Mouse (Mus musculus) liver, embryonic 14.5 days (tissue): ENCODE measurements around the gene Rab8b. TPM values are rescaled to one million over a fixed set of nuclear protein-coding genes. Genes with fewer than 3 reads are reported as not detected.
A peak's percentile ranks its signal among the peaks of the same experiment; 100 is the strongest.

Source experiments
- ATAC-seq: fragments of 200-750 bp; cut with Nextera tagmentation; 2 replicates; pipeline ENCODE4 v1.8.0; 2017; ENCODE audit warnings: moderate number of reproducible peaks, mild to moderate bottlenecking, moderate library complexity; ENCODE audit not compliant: insufficient read depth
- DNase-seq, 3 experiments: peaks; one replicate each; pipeline ENCODE4 v3.0.0-alpha.2; 2012 to 2013; ENCODE audit warnings: low read depth in 3 of 3, low spot score in 3 of 3
- H3K27ac ChIP-seq: fragments of 300-500 bp; sonication (generic); 2 replicates; pipeline ENCODE4 v1.5.1; 2014; ENCODE audit warnings: moderate library complexity, mild to moderate bottlenecking, control low read depth, inconsistent platforms
- H3K27me3 ChIP-seq: fragments of 300-500 bp; sonication (generic); 2 replicates; pipeline ENCODE4 v1.6.1; 2014; ENCODE audit warnings: mild to moderate bottlenecking, low read length, moderate library complexity; ENCODE audit not compliant: control insufficient read depth, insufficient read depth
- H3K36me3 ChIP-seq: fragments of 300-500 bp; sonication (generic); replicated peaks from 2 replicates; pipeline ENCODE4 v1.6.1; 2014; ENCODE audit warnings: low read depth; ENCODE audit not compliant: control insufficient read depth, insufficient read depth
- H3K4me1 ChIP-seq, 2 experiments: fragments of 200-500 bp in 1 of 2; fragments of 300-500 bp in 1 of 2; sonication (generic) in 1 of 2; replicated peaks; 2 replicates each; pipeline ENCODE4 v1.6.1; 2012 to 2014; ENCODE audit warnings: antibody characterized with exemption in 1 of 2, inconsistent platforms in 1 of 2, low read length in 1 of 2; ENCODE audit not compliant: control insufficient read depth in 2 of 2, insufficient read depth in 2 of 2
- H3K4me2 ChIP-seq: fragments of 300-500 bp; sonication (generic); 2 replicates; pipeline ENCODE4 v1.6.1; 2014; ENCODE audit warnings: low read depth, mild to moderate bottlenecking, control low read depth, moderate library complexity
- H3K4me3 ChIP-seq, 2 experiments: fragments of 200-500 bp in 1 of 2; fragments of 300-500 bp in 1 of 2; sonication (generic) in 1 of 2; 2 replicates each; pipeline ENCODE4 v1.5.1; 2012 to 2014; ENCODE audit warnings: low read depth in 2 of 2, low read length in 2 of 2, mild to moderate bottlenecking in 2 of 2, control low read depth in 1 of 2, inconsistent platforms in 1 of 2, moderate library complexity in 1 of 2; ENCODE audit not compliant: insufficient read depth in 1 of 2
- H3K9ac ChIP-seq: fragments of 300-500 bp; sonication (generic); replicated peaks from 2 replicates; pipeline ENCODE4 v1.6.1; 2014; ENCODE audit warnings: mild to moderate bottlenecking, control low read depth, moderate library complexity
- H3K9me3 ChIP-seq: fragments of 300-500 bp; sonication (generic); 2 replicates; pipeline ENCODE4 v1.6.1; 2016; ENCODE audit warnings: low read length, mixed read lengths; ENCODE audit not compliant: control insufficient read depth
- CTCF ChIP-seq: IDR thresholded peaks from 2 replicates; pipeline ENCODE4 v1.5.1; 2016; ENCODE audit warnings: antibody characterized with exemption, low read depth, control low read depth
- EP300 ChIP-seq: IDR thresholded peaks from 2 replicates; pipeline ENCODE4 v1.6.1; 2016; ENCODE audit warnings: antibody characterized with exemption, low read depth
- WGBS: fragments of 180-500 bp; shearing (Covaris S2); extraction: QIAGEN DNeasy Blood & Tissue Kit; methylation state at CpG from one replicate; pipeline ENCODE4 v1.1.7; 2014; ENCODE audit not compliant: insufficient replicate concordance; 5-methylcytosine and 5-hydroxymethylcytosine counted together
- polyA plus RNA-seq, 2 experiments: library from polyadenylated mRNA; depleted of rRNA in 1 of 2; stranded (reverse) in 1 of 2; unstranded in 1 of 2; fragments of >200 nt; fragmentation: Nextera tagmentation in 1 of 2; extraction: Ambion mirVana in 1 of 2; gene quantifications; 2 replicates each; pipeline versions ENCODE4 v1.2.1 to v1.2.3; 2012 to 2014

Rab8b gene
- polyA plus RNA-seq, 2 experiments: 18.3 to 20.6 TPM

DNA sequence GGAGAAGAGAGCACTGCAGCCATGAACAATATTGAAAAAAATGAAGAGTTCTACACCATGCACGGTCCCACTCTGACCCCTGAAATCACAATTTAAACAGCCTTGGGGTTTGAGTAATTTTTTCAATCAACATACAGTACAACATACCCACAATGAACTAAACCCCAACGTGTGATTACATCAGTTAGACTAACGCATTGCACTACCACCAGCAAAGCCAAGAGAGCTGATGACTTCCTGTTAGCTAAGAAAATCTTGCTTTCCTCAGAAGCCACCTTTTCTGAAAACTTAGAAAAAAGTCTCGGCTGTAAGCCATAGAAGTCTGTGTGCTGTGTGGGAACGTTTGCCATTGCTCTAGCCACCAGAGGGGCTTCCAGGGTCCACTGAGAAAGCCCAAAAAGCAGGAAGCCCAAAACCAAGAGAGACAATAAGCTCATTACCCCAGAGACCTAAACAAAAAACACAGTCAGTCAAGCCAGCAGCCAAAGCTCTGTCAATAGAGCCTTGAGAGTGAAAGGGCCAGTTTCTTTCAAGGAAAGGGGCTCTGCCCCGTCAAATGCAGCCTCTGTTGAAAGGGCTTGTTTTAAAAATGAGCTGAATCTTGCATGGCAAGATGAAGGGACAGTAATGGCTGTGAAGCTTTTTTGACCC lies 31.4 kb downstream of the Rab8b start:
- WGBS: 43% methylated on average over 6 of the region's 6 CpGs

DNA sequence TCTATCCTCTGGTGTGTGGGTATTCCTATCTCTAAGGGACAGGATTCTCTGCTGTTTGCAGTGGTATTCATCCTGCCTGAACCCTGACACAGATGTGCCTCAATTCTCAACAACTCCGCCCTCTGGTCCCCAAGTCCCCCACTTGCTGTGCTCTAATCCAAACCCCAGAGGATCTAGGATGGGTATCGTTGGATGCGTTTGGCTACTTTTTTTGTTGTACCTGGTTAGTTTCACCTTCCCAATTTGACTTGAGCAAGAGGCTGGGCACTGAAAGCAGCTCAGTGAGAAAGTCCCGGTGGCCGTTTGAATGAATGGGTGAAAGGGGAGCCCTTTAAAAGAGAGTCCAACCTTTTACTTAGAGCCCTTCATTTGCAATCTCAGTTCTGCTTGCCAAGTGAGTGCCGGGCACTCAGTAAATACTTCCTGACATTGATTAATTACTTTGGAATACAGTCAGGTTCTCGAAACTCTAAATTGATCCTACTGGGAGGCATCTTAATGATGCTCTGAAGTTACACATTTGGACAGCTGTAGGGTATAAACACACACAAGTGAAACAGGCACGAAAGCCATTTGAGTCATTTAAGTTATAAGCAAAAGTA lies 32.1 kb downstream of the Rab8b start:
- 71% methylated on average over 8 of the region's 8 CpGs for WGBS
- no peak for ATAC-seq
- Histone ChIP-seq H3K9me3 (no peaks in the 10 kb centered on the region), H3K4me3 (no peak overlapping the region), H3K4me1 (peaks cover 17 to 37% of the 10 kb centered on the region in 2 experiments), H3K36me3 (no peaks in the 10 kb centered on the region; the same call in 1 of the 2 replicates), H3K27ac (no peak overlapping the region), H3K27me3 (no peaks in the 10 kb centered on the region), H3K9ac (no peak overlapping the region), H3K4me2 (no peak overlapping the region)
- DNase-seq: no peak
- TF ChIP-seq EP300: no peak
- TF ChIP-seq CTCF: no peak

More for the DNA sequence above, 31.4 kb downstream of the Rab8b start:
- Histone ChIP-seq H3K27me3 (no peaks in the 10 kb centered on the region), H3K27ac (no peak overlapping the region), H3K4me3 (no peak overlapping the region), H3K4me1 (peaks cover 10 to 32% of the 10 kb centered on the region in 2 experiments), H3K4me2 (no peak overlapping the region), H3K9ac (no peak overlapping the region), H3K9me3 (no peaks in the 10 kb centered on the region), H3K36me3 (no peaks in the 10 kb centered on the region; the same call in 1 of the 2 replicates)
- TF ChIP-seq EP300: no peak
- no peak for TF ChIP-seq CTCF
- ATAC-seq: no peak
- DNase-seq: no peak

DNA sequence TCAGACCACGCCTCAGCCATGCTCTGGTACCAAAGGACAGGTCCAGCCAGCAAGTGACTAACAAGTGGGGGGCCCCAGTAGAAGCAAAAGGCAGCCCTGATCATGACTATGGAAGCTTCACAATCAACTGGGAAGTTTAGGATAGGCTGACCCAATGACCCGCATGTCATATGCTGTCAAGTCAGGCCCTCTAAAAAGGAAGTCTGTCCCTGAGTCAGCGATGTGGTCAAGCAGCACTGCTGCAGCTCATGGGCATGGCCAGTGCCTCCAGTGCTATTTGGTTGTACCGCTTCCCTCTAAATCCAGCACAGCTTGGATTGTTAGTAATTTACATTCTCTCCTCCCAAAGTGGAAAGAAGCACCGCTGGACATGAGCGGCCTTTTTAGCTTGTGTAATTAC lies 32.7 kb downstream of the Rab8b start:
- Histone ChIP-seq H3K27ac (no peak overlapping the region), H3K36me3 (no peaks in the 10 kb centered on the region; the same call in 1 of the 2 replicates), H3K4me3 (no peak overlapping the region), H3K9me3 (no peaks in the 10 kb centered on the region), H3K4me1 (peaks cover 19 to 43% of the 10 kb centered on the region in 2 experiments), H3K27me3 (no peaks in the 10 kb centered on the region), H3K9ac (no peak overlapping the region), H3K4me2 (no peak overlapping the region)
- ATAC-seq: peak; percentile 36; the same call in 1 of the 2 replicates
- no peak for TF ChIP-seq EP300
- TF ChIP-seq CTCF: no peak
- 64% methylated on average over 6 of the region's 6 CpGs for WGBS
- no peak for DNase-seq

DNA sequence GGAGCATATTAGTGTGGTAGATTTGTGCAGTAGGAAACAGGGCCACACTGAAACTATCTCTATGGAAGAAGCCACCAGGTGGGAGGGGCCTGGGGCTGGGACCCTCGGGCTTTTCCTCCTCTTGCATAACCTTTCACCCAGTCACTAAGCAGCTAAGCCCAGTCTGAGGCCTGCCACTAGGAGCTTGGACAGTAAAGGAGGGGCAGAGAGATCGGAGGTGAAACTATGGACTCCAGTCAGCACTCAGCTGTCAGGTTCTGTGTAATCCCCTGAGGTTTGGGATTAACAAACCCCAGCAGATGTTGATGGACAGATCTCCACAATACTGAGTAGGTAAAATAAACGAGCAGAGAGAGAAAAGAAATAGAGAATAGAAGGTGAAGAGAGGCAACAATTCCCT lies 33.1 kb downstream of the Rab8b start:
- H3K4me2 ChIP-seq: no peak overlapping the region
- H3K4me3 ChIP-seq: no peak overlapping the region
- DNase-seq (no peak), ATAC-seq (no peak)
- no peak overlapping the region for H3K9ac ChIP-seq
- no peaks in the 10 kb centered on the region; the same call in 1 of the 2 replicates for H3K36me3 ChIP-seq
- TF ChIP-seq CTCF: no peak
- no peak for TF ChIP-seq EP300
- WGBS: 32% methylated on average over 3 of the region's 3 CpGs
- H3K27me3 ChIP-seq: no peaks in the 10 kb centered on the region
- H3K27ac ChIP-seq: no peak overlapping the region; the same call in 1 of the 2 replicates
- no peaks in the 10 kb centered on the region for H3K9me3 ChIP-seq
- H3K4me1 ChIP-seq: peaks cover 19 to 44% of the 10 kb centered on the region in 2 experiments

DNA sequence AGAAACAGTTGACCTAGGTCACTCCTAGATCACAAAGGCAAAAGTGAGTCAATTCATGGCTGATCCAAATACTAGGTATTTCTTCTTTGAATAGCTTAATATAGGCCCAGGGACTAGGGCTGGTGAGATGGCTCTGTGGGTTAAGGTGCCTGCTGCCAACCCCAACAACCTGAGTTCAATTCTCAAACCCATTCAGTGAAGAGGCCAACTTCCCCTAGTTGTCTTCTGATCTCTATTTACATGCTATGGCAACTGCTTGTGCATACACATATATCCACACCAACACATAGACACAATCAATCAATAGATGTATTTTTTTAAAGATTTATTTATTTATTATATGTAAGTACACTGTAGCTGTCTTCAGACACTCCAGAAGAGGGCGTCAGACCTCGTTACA lies 34.9 kb downstream of the Rab8b start:
- no peak for ATAC-seq
- DNase-seq: no peak
- H3K4me2 ChIP-seq: no peak overlapping the region
- peaks cover 19 to 36% of the 10 kb centered on the region in 2 experiments for H3K4me1 ChIP-seq
- H3K36me3 ChIP-seq: no peaks in the 10 kb centered on the region; the same call in 1 of the 2 replicates
- no peak for TF ChIP-seq EP300
- 0 out of 2 replicates have a peak, but pooled peaks have one; percentile 6 for TF ChIP-seq CTCF
- 82% methylated on average over 2 of the region's 2 CpGs for WGBS
- H3K9ac ChIP-seq: no peak overlapping the region
- H3K4me3 ChIP-seq: no peak overlapping the region
- H3K9me3 ChIP-seq: no peaks in the 10 kb centered on the region
- no peaks in the 10 kb centered on the region for H3K27me3 ChIP-seq
- no peak overlapping the region for H3K27ac ChIP-seq
